Mouse (Mus musculus) liver, postnatal 0 days (tissue): Measurements from ENCODE around the gene Rexo2.

Source experiments
- CTCF ChIP-seq: sonication (generic); IDR thresholded peaks from 2 replicates; pipeline ENCODE4 v1.5.1; 2016; ENCODE audit warnings: antibody characterized with exemption, low read depth
- EP300 ChIP-seq: IDR thresholded peaks from 2 replicates; pipeline ENCODE4 v1.6.1; 2016; ENCODE audit warnings: antibody characterized with exemption, low read depth, mild to moderate bottlenecking

GRCm38 (mm10) chr9:48444821-48445220 lies 35.6 kb downstream of the Rexo2 start:
- TF ChIP-seq CTCF, result no peak
- TF ChIP-seq EP300, result no peak
